Mouse (Mus musculus): Measurements from ENCODE around the gene Slc7a10. TPM values are rescaled to one million over a fixed set of nuclear protein-coding genes. Genes with fewer than 3 reads are reported as not detected.

The Slc7a10 gene
- polyA plus RNA-seq, 1 experiment from 2014 or later: 9.7 TPM

GRCm38 (mm10) chr7:35184833-35185724 lies 1.1 kb upstream of the Slc7a10 start:
- Histone ChIP-seq H3K9me3 (no peaks in the 10 kb centered on the region), H3K27me3 (replicated peaks) (peaks cover 46% of the 10 kb centered on the region), H3K27ac (no peak overlapping the region), H3K36me3 (replicated peaks) (no peaks in the 10 kb centered on the region), H3K4me1 (peaks cover 17% of the 10 kb centered on the region), H3K4me3 (peak overlapping the region; percentile 32), H3K4me2 (peak overlapping the region; percentile 56), H3K9ac (peak overlapping the region; percentile 16; the same call in 1 of the 2 replicates)
- ATAC-seq (replicated peaks): peak; percentile 59
- 2% methylated on average over 54 of the region's 54 CpGs for WGBS

GRCm38 (mm10) chr7:35189699-35190098 lies 3.5 kb downstream of the Slc7a10 start:
- Histone ChIP-seq H3K4me2 (no peak overlapping the region), H3K9ac (no peak overlapping the region), H3K36me3 (replicated peaks) (no peaks in the 10 kb centered on the region), H3K27ac (no peak overlapping the region), H3K9me3 (no peaks in the 10 kb centered on the region), H3K4me3 (no peak overlapping the region), H3K27me3 (replicated peaks) (peaks cover 39% of the 10 kb centered on the region), H3K4me1 (peaks cover 17% of the 10 kb centered on the region)
- 72% methylated on average over 5 of the region's 5 CpGs for WGBS
- no peak for ATAC-seq (replicated peaks)

- Histone ChIP-seq H3K9me3 (no peaks in the 10 kb centered on the region), H3K27ac (no peak overlapping the region), H3K27me3 (replicated peaks) (peaks cover 23% of the 10 kb centered on the region), H3K36me3 (replicated peaks) (no peaks in the 10 kb centered on the region), H3K9ac (no peak overlapping the region), H3K4me2 (no peak overlapping the region), H3K4me3 (no peak overlapping the region), H3K4me1 (peaks cover 2% of the 10 kb centered on the region)
- no peak for ATAC-seq (replicated peaks)
- 2% methylated on average over 2 of the region's 2 CpGs for WGBS
Measured at GRCm38 (mm10) chr7:35191276-35191675, 5.1 kb downstream of the Slc7a10 start.

- WGBS: 78% methylated on average over 2 of the region's 2 CpGs
- Histone ChIP-seq H3K27me3 (replicated peaks) (no peaks in the 10 kb centered on the region), H3K4me3 (no peak overlapping the region), H3K4me2 (no peak overlapping the region), H3K9me3 (no peaks in the 10 kb centered on the region), H3K27ac (no peak overlapping the region), H3K9ac (no peak overlapping the region), H3K4me1 (no peaks in the 10 kb centered on the region), H3K36me3 (replicated peaks) (peaks cover 30% of the 10 kb centered on the region)
- no peak for ATAC-seq (replicated peaks)
Measured at GRCm38 (mm10) chr7:35197022-35197421, 10.8 kb downstream of the Slc7a10 start.

- 89% methylated on average over 12 of the region's 12 CpGs for WGBS
- Histone ChIP-seq H3K27ac (no peak overlapping the region), H3K9me3 (no peaks in the 10 kb centered on the region), H3K36me3 (replicated peaks) (peaks cover 51% of the 10 kb centered on the region), H3K27me3 (replicated peaks) (no peaks in the 10 kb centered on the region), H3K9ac (no peak overlapping the region), H3K4me2 (no peak overlapping the region), H3K4me3 (no peak overlapping the region), H3K4me1 (no peaks in the 10 kb centered on the region)
- no peak for ATAC-seq (replicated peaks)
Measured at GRCm38 (mm10) chr7:35198981-35199754, 13.0 kb downstream of the Slc7a10 start.

- ATAC-seq (replicated peaks): no peak
- Histone ChIP-seq H3K27me3 (replicated peaks) (no peaks in the 10 kb centered on the region), H3K27ac (no peak overlapping the region), H3K4me3 (no peak overlapping the region), H3K36me3 (replicated peaks) (peaks cover 57% of the 10 kb centered on the region), H3K9me3 (no peaks in the 10 kb centered on the region), H3K4me2 (no peak overlapping the region), H3K4me1 (no peaks in the 10 kb centered on the region), H3K9ac (no peak overlapping the region)
Measured at GRCm38 (mm10) chr7:35199755-35200154, 13.6 kb downstream of the Slc7a10 start.

GRCm38 (mm10) chr7:35211791-35212190 lies 25.6 kb downstream of the Slc7a10 start:
- H3K27ac ChIP-seq: no peak overlapping the region
- 92% methylated on average over 4 of the region's 4 CpGs for WGBS
- no peak overlapping the region for H3K4me2 ChIP-seq
- H3K4me3 ChIP-seq: no peak overlapping the region
- peaks cover 14% of the 10 kb centered on the region for H3K36me3 ChIP-seq (replicated peaks)
- no peaks in the 10 kb centered on the region for H3K9me3 ChIP-seq
- peaks cover 22% of the 10 kb centered on the region for H3K4me1 ChIP-seq
- no peak for ATAC-seq (replicated peaks)
- no peak overlapping the region for H3K9ac ChIP-seq
- H3K27me3 ChIP-seq (replicated peaks): no peaks in the 10 kb centered on the region

GRCm38 (mm10) chr7:35214442-35215222 lies 28.4 kb downstream of the Slc7a10 start:
- H3K9ac ChIP-seq: peak overlapping the region; percentile 77
- H3K4me2 ChIP-seq: peak overlapping the region; percentile 60
- H3K36me3 ChIP-seq (replicated peaks): peaks cover 9% of the 10 kb centered on the region
- H3K4me1 ChIP-seq: peaks cover 22% of the 10 kb centered on the region
- H3K27ac ChIP-seq: peak overlapping the region; percentile 92
- WGBS: 2% methylated on average over 51 of the region's 79 CpGs
- peak overlapping the region; percentile 57 for H3K4me3 ChIP-seq
- ATAC-seq (replicated peaks): peak; percentile 62
- no peaks in the 10 kb centered on the region for H3K27me3 ChIP-seq (replicated peaks)
- no peaks in the 10 kb centered on the region for H3K9me3 ChIP-seq

GRCm38 (mm10) chr7:35215225-35215624 lies 29.0 kb downstream of the Slc7a10 start, which contains the start of gene Lrp3:
Gene Lrp3, minus strand, starts transcription at chr7:35215498.
- Histone ChIP-seq H3K9me3 (no peaks in the 10 kb centered on the region), H3K9ac (peak within 1 kb of the TSS; percentile 77), H3K4me3 (peak within 1 kb of the TSS; percentile 57), H3K27ac (peak within 1 kb of the TSS; percentile 92), H3K4me1 (peaks cover 22% of the 10 kb centered on the region), H3K4me2 (peak within 1 kb of the TSS; percentile 60), H3K27me3 (replicated peaks) (no peaks in the 10 kb centered on the region), H3K36me3 (replicated peaks) (peaks cover 6% of the 10 kb centered on the region; the same call in 1 of the 2 replicates)
- ATAC-seq (replicated peaks): peak; percentile 94
- 0% methylated on average over 40 of the region's 53 CpGs for WGBS

GRCm38 (mm10) chr7:35215731-35216130 lies 29.5 kb downstream of the Slc7a10 start:
- WGBS: 43% methylated on average over 5 of the region's 5 CpGs
- no peak for ATAC-seq (replicated peaks)
- peaks cover 22% of the 10 kb centered on the region for H3K4me1 ChIP-seq
- H3K4me2 ChIP-seq: peak overlapping the region; percentile 60
- H3K36me3 ChIP-seq (replicated peaks): peaks cover 2% of the 10 kb centered on the region; the same call in 1 of the 2 replicates
- H3K9ac ChIP-seq: peak overlapping the region; percentile 77
- no peaks in the 10 kb centered on the region for H3K9me3 ChIP-seq
- H3K4me3 ChIP-seq: peak overlapping the region; percentile 57
- peak overlapping the region; percentile 92 for H3K27ac ChIP-seq
- H3K27me3 ChIP-seq (replicated peaks): no peaks in the 10 kb centered on the region

- no peaks in the 10 kb centered on the region for H3K9me3 ChIP-seq
- H3K4me1 ChIP-seq: peaks cover 2% of the 10 kb centered on the region
- no peak overlapping the region for H3K4me2 ChIP-seq
- H3K9ac ChIP-seq: no peak overlapping the region
- 79% methylated on average over 9 of the region's 9 CpGs for WGBS
- H3K27ac ChIP-seq: no peak overlapping the region
- no peak for ATAC-seq (replicated peaks)
- no peak overlapping the region for H3K4me3 ChIP-seq
- no peaks in the 10 kb centered on the region for H3K36me3 ChIP-seq (replicated peaks)
- no peaks in the 10 kb centered on the region for H3K27me3 ChIP-seq (replicated peaks)
Measured at GRCm38 (mm10) chr7:35220694-35221365, 34.6 kb downstream of the Slc7a10 start.

Measured in midbrain, embryonic 15.5 days (tissue).